Mouse (Mus musculus): ENCODE results near the gene Lhpp. TPM values are rescaled to one million over a fixed set of nuclear protein-coding genes. Genes with fewer than 3 reads are reported as not detected.

The Lhpp gene
- polyA plus RNA-seq, 1 experiment = 11.1 TPM

Other genes with a start within 250 kb of the Lhpp start
- gene Oat, start 34.2 kb upstream of the Lhpp start, polyA plus RNA-seq (2012; ENCODE audit: insufficient read depth, insufficient read length, missing spikeins) = 50.3 and 75.2 TPM in 2 replicates
- not detected in 2 replicates for gene Nkx1-2, start 11.0 kb upstream of the Lhpp start, polyA plus RNA-seq (2012; ENCODE audit: insufficient read depth, insufficient read length, missing spikeins)
- 44.1 and 50.2 TPM in 2 replicates for gene Fam53b, start 203.2 kb downstream of the Lhpp start, polyA plus RNA-seq (2012; ENCODE audit: insufficient read depth, insufficient read length, missing spikeins)
- 28.0 and 35.9 TPM in 2 replicates for gene Eef1akmt2, start 242.0 kb downstream of the Lhpp start, polyA plus RNA-seq (2012; ENCODE audit: insufficient read depth, insufficient read length, missing spikeins)
- gene Abraxas2, start 248.6 kb downstream of the Lhpp start, polyA plus RNA-seq (2012; ENCODE audit: insufficient read depth, insufficient read length, missing spikeins) = 24.7 and 25.6 TPM in 2 replicates

Measured in brown adipose tissue, adult 24 weeks (tissue).